Mouse (Mus musculus): ENCODE measurements at regions not wholly inside any gene's neighbourhood (a gene's known extent, or its start where the extent isn't known, plus 50 kb on each side); places are given as distances from the start of the nearest gene placed in this dataset.

- no peak for DNase-seq (ENCODE audit: low spot score)
These were observed 158.2 kb downstream of the Hibadh start for GRCm38 (mm10) chr6:52481975-52482374.

- DNase-seq (ENCODE audit: low spot score), result no peak
These were observed 154.0 kb downstream of the Hibadh start for GRCm38 (mm10) chr6:52486146-52486545.

GRCm38 (mm10) chr6:52486655-52487054 lies 153.5 kb downstream of the Hibadh start:
- DNase-seq (ENCODE audit: low spot score), result no peak

- DNase-seq (ENCODE audit: low spot score), result no peak
These were observed 152.3 kb downstream of the Hibadh start for GRCm38 (mm10) chr6:52487861-52488260.

GRCm38 (mm10) chr6:52490264-52490775 lies 149.9 kb downstream of the Hibadh start:
- no peak for DNase-seq (ENCODE audit: low spot score)

GRCm38 (mm10) chr6:52495301-52495700 lies 144.9 kb downstream of the Hibadh start:
- no peak for DNase-seq (ENCODE audit: low spot score)

GRCm38 (mm10) chr6:52495855-52496254 lies 144.3 kb downstream of the Hibadh start:
- DNase-seq (ENCODE audit: low spot score), result no peak

Data from layer of hippocampus, adult 11-12 months (tissue).